9 mouse cellular contexts compared by ENCODE assay signal in genomic region chr11:23927643-23928042, GRCm38 (mm10). TPM values are rescaled to one million over a fixed set of nuclear protein-coding genes. Genes with fewer than 3 reads are reported as not detected.
A peak's percentile ranks its signal among the peaks of the same experiment; 100 is the strongest.
DNase-seq lines count a peak whose midpoint lies in the region; ATAC-seq and TF ChIP-seq lines count a peak whose summit lies in the region.
"Had no signal": no experiment of that assay in that cellular context is flagged by ENCODE, and none has a peak within 500 bp of the region (broad histone marks: within the 10 kb centered on the region; RNA-seq: fewer than 3 reads in every experiment).

No protein-coding gene starts in this region.

- H3K9me3 ChIP-seq in kidney, embryonic 16.5 days (ENCODE audit: low read length), result no peaks in the 10 kb centered on the region
- H3K9me3 ChIP-seq in forebrain, postnatal 0 days (ENCODE audit: low read length), result no peaks in the 10 kb centered on the region
- H3K9me3 ChIP-seq in liver, embryonic 15.5 days (replicated peaks), result no peaks in the 10 kb centered on the region

- no peak overlapping the region for H3K27ac ChIP-seq in kidney, embryonic 16.5 days (ENCODE audit: low read length)
- no peak overlapping the region for H3K27ac ChIP-seq in forebrain, postnatal 0 days (ENCODE audit: low read depth, low read length)
- no peak overlapping the region for H3K27ac ChIP-seq in liver, embryonic 15.5 days (replicated peaks)

- H3K4me1 ChIP-seq in kidney, embryonic 16.5 days (ENCODE audit: insufficient read depth, low read length), result no peaks in the 10 kb centered on the region; the same call in 1 of the 2 replicates
- no peaks in the 10 kb centered on the region for H3K4me1 ChIP-seq in forebrain, postnatal 0 days (ENCODE audit: insufficient read depth)
- H3K4me1 ChIP-seq in liver, embryonic 15.5 days (replicated peaks), result no peaks in the 10 kb centered on the region; the same call in 1 of the 2 replicates

- TF ChIP-seq CTCF in forebrain, postnatal 0 days (IDR thresholded peaks at IDR 0.05; ENCODE audit: low read depth), result no peak

- ATAC-seq in kidney, embryonic 16.5 days (ENCODE audit: low FRiP score, low TSS enrichment), result peak; percentile 49; the same call in 1 of the 2 replicates
- no peak for ATAC-seq in forebrain, postnatal 0 days
- ATAC-seq in liver, embryonic 15.5 days (ENCODE audit: insufficient read depth), result no peak
- no peak for ATAC-seq in frontal cortex, adult (ENCODE audit: low TSS enrichment)

- peak overlapping the region; percentile 29 for H3K4me2 ChIP-seq in kidney, embryonic 16.5 days (replicated peaks; ENCODE audit: low read depth, low read length)
- peak overlapping the region; percentile 30 for H3K4me2 ChIP-seq in forebrain, postnatal 0 days (ENCODE audit: low read depth)
- peak overlapping the region; percentile 38 for H3K4me2 ChIP-seq in liver, embryonic 15.5 days

- H3K27me3 ChIP-seq in kidney, embryonic 16.5 days (ENCODE audit: insufficient read depth, low read length), result no peaks in the 10 kb centered on the region
- H3K27me3 ChIP-seq in forebrain, postnatal 0 days (ENCODE audit: insufficient read depth, low read length), result no peaks in the 10 kb centered on the region
- no peaks in the 10 kb centered on the region for H3K27me3 ChIP-seq in liver, embryonic 15.5 days

- 36% methylated on average over 8 of the region's 8 CpGs for WGBS in kidney, embryonic 16.5 days
- WGBS in forebrain, postnatal 0 days, result 43% methylated on average over 8 of the region's 8 CpGs
- WGBS in liver, embryonic 15.5 days (ENCODE audit: insufficient replicate concordance), result 38% methylated on average over 8 of the region's 8 CpGs

- no peaks in the 10 kb centered on the region for H3K36me3 ChIP-seq in kidney, embryonic 16.5 days (ENCODE audit: insufficient read depth, low read length)
- no peaks in the 10 kb centered on the region for H3K36me3 ChIP-seq in forebrain, postnatal 0 days (ENCODE audit: insufficient read depth)
- no peaks in the 10 kb centered on the region for H3K36me3 ChIP-seq in liver, embryonic 15.5 days (replicated peaks)

- H3K4me3 ChIP-seq in kidney, embryonic 16.5 days (ENCODE audit: low read length), result no peak overlapping the region
- H3K4me3 ChIP-seq in forebrain, postnatal 0 days (ENCODE audit: low read depth, low read length), result 0 out of 2 replicates have a peak overlapping the region, but pooled peaks have one; percentile 3
- H3K4me3 ChIP-seq in liver, embryonic 15.5 days (replicated peaks), result no peak overlapping the region
- H3K4me3 ChIP-seq: erythroblast, embryonic 14.5 days had no signal

- DNase-seq in kidney, postnatal 10 days, result no peak
- peak; percentile 37 for DNase-seq in ZHBTc4 (ENCODE audit: low read depth, low spot score)
- no peak for DNase-seq in forebrain, postnatal 0 days
- no peak for DNase-seq in cerebellum, adult 11 months
- DNase-seq in testis, postnatal 14 days (ENCODE audit: low spot score), result no peak

- H3K9ac ChIP-seq in kidney, embryonic 16.5 days (replicated peaks; ENCODE audit: low read length), result no peak overlapping the region
- H3K9ac ChIP-seq in forebrain, postnatal 0 days, result no peak overlapping the region
- no peak overlapping the region for H3K9ac ChIP-seq in liver, embryonic 15.5 days

RNA-seq across cellular contexts. Expression of gene Papolg, which starts 32.6 kb away (rescaled TPM):
- 12.9 and 13.2 TPM in 2 replicates for polyA plus RNA-seq in kidney, embryonic 16.5 days (2015; fragmentation: Nextera tagmentation; extraction: Ambion mirVana)
- 27.3 and 28.1 TPM in 2 replicates for total RNA-seq in forebrain, postnatal 0 days (2014; rRNA removed)
- polyA plus RNA-seq in forebrain, postnatal 0 days (2015; fragmentation: Nextera tagmentation; extraction: Ambion mirVana), result 8.3 and 10.7 TPM in 2 replicates
- 3.7 and 3.8 TPM in 2 replicates for polyA plus RNA-seq in liver, embryonic 15.5 days (2015; fragmentation: Nextera tagmentation; extraction: Ambion mirVana)
